Mouse (Mus musculus) layer of hippocampus, adult 18-20 months (tissue): ENCODE measurements around the gene Rgs9bp. TPM values are rescaled to one million over a fixed set of nuclear protein-coding genes. Genes with fewer than 3 reads are reported as not detected.

ENCODE experiments used
- DNase-seq, 2 experiments: peaks; one replicate each; pipeline ENCODE4 v3.0.0; 2022; ENCODE audit warnings: low spot score in 2 of 2
- long read RNA-seq: library from polyadenylated mRNA; stranded (forward); transcript quantifications from one replicate; pipeline ENCODE4 v2.0.0, GENCODE M21; 2021
- total RNA-seq, 2 experiments: library from RNA; stranded (reverse); gene quantifications; 2 replicates each; pipeline ENCODE4 v1.2.3; 2021

The Rgs9bp gene
- total RNA-seq = under 1 TPM; 0.22 to 0.23 TPM
- long read RNA-seq, full-length matches to known transcripts = 1 of 1 reads
- long read RNA-seq, partial matches to known transcripts = 0 of 1 reads
- long read RNA-seq, other reads (novel, unspliced or antisense) = 0 of 1 reads

- DNase-seq = no peak
These were observed at the start of gene Rgs9bp for GRCm38 (mm10) chr7:35585191-35586054. Gene Rgs9bp (minus strand): TSS chr7:35585582.

- DNase-seq = no peak
These were observed 43.1 kb upstream of the Rgs9bp start for GRCm38 (mm10) chr7:35628496-35628895.

GRCm38 (mm10) chr7:35627371-35627770 is 42.0 kb upstream of the Rgs9bp start:
- no peak for DNase-seq

GRCm38 (mm10) chr7:35626038-35626437 is 40.7 kb upstream of the Rgs9bp start:
- DNase-seq = no peak

- no peak for DNase-seq
These were observed 37.2 kb upstream of the Rgs9bp start for GRCm38 (mm10) chr7:35622626-35623025.

- no peak for DNase-seq
These were observed 32.1 kb upstream of the Rgs9bp start for GRCm38 (mm10) chr7:35617513-35617912.

- DNase-seq = no peak
These were observed 23.9 kb upstream of the Rgs9bp start for GRCm38 (mm10) chr7:35609245-35609644.

GRCm38 (mm10) chr7:35606816-35607215 is 21.4 kb upstream of the Rgs9bp start:
- DNase-seq = no peak

GRCm38 (mm10) chr7:35602766-35603165 is 17.4 kb upstream of the Rgs9bp start:
- no peak for DNase-seq

- no peak for DNase-seq
These were observed 15.7 kb upstream of the Rgs9bp start for GRCm38 (mm10) chr7:35601106-35601505.

- no peak for DNase-seq
These were observed 14.6 kb upstream of the Rgs9bp start for GRCm38 (mm10) chr7:35600031-35600430.

- no peak for DNase-seq
These were observed 14.1 kb upstream of the Rgs9bp start for GRCm38 (mm10) chr7:35599492-35599891.

GRCm38 (mm10) chr7:35594311-35594710 is 8.9 kb upstream of the Rgs9bp start:
- no peak for DNase-seq

- DNase-seq = peak in 1 of 2 experiments; percentile 42
These were observed 5.4 kb upstream of the Rgs9bp start for GRCm38 (mm10) chr7:35590731-35591191.

- DNase-seq = no peak
These were observed 4.1 kb upstream of the Rgs9bp start for GRCm38 (mm10) chr7:35589485-35589884.

GRCm38 (mm10) chr7:35588680-35589428 is 3.5 kb upstream of the Rgs9bp start:
- DNase-seq = no peak

GRCm38 (mm10) chr7:35587728-35588127 is 2.3 kb upstream of the Rgs9bp start:
- DNase-seq = no peak

- no peak for DNase-seq
These were observed 1.6 kb upstream of the Rgs9bp start for GRCm38 (mm10) chr7:35586906-35587445.

GRCm38 (mm10) chr7:35586055-35586905 is 898 bp upstream of the Rgs9bp start, which contains the start of gene Ankrd27:
Gene Ankrd27 (plus strand): TSS chr7:35586244.
- peak; percentile 93 to 98 for DNase-seq

- no peak for DNase-seq
These were observed 594 bp downstream of the Rgs9bp start for GRCm38 (mm10) chr7:35584786-35585190.
